Mouse (Mus musculus) liver, postnatal 0 days (tissue): ENCODE results near the gene Gm10273.
"Not testable (repeated sequence)": the region's sequence is repeated elsewhere in the genome, so short reads cannot be mapped to it uniquely, and the experiment has no call there.

Source experiments
- CTCF ChIP-seq: sonication (generic); IDR thresholded peaks from 2 replicates; pipeline ENCODE4 v1.5.1; 2016; ENCODE audit warnings: antibody characterized with exemption, low read depth
- EP300 ChIP-seq: IDR thresholded peaks from 2 replicates; pipeline ENCODE4 v1.6.1; 2016; ENCODE audit warnings: antibody characterized with exemption, low read depth, mild to moderate bottlenecking

GRCm38 (mm10) chr10:59395461-59395860 is at the start of gene Gm10273:
- not testable (repeated sequence) for TF ChIP-seq EP300, CTCF
